Mouse (Mus musculus) adrenal gland, postnatal 25 days (tissue): ENCODE results near the gene Aip. TPM values are rescaled to one million over a fixed set of nuclear protein-coding genes. Genes with fewer than 3 reads are reported as not detected.
"Not testable (repeated sequence)": the region's sequence is repeated elsewhere in the genome, so short reads cannot be mapped to it uniquely, and the experiment has no call there.

Experiments
- DNase-seq: peaks from one replicate; pipeline ENCODE4 v3.0.0; 2021; ENCODE audit warnings: mixed read lengths
- total RNA-seq: library from RNA; stranded (reverse); gene quantifications from 2 replicates; pipeline ENCODE4 v1.2.3, GENCODE M21; 2021

Aip gene
- total RNA-seq, 1 experiment from 2014 or later: 117 TPM

- not testable (repeated sequence) for DNase-seq
Observed at GRCm38 (mm10) chr19:4135229-4135962, 9.7 kb upstream of the Aip start.

GRCm38 (mm10) chr19:4134354-4134753, 8.7 kb upstream of the Aip start:
- DNase-seq: no peak

- no peak for DNase-seq
Observed at GRCm38 (mm10) chr19:4131768-4132167, 6.1 kb upstream of the Aip start.

- no peak for DNase-seq
Observed at GRCm38 (mm10) chr19:4131075-4131474, 5.4 kb upstream of the Aip start.

DNA sequence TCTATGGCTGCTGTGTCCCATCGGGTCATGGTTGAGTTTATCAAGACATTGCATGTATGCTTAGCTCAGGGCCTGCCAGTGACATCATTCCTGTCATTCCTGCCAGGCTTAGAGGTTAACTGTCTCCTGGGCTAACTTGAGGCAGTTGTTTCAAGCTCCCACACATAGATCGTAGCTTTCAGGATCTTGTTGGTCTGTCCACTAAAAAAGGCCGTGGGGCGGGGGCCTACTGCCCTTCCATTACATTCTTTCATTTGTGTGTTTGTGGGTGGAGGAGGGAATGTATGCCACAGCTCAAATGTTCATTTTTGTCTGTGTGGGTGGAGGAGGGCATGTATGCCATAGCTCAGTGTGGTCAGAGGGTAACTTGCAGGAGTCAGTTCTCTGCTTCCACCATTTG, 4.4 kb upstream of the Aip start:
- DNase-seq: no peak

DNA sequence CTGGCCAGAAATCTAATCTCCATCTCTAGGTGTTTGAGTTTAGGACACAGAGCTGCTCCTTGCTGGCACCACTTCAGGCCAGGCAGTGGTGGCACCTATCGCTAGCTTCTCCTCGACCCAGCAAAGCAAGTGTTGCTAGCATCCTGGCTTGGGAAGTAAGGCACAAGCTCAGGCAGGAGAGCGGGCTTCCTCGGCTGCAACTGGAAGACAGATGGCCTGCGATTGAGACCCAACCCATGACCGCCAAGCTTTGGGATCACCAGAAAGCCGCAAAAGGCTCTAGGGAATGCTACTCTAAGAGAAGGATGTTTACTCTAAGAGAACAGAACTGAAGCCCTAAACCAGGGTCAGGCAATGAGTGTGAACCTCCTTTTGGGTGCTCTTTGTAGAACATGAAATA, 3.8 kb upstream of the Aip start:
- no peak for DNase-seq

- DNase-seq: no peak
Observed at GRCm38 (mm10) chr19:4126759-4127495, 1.3 kb upstream of the Aip start.

DNA sequence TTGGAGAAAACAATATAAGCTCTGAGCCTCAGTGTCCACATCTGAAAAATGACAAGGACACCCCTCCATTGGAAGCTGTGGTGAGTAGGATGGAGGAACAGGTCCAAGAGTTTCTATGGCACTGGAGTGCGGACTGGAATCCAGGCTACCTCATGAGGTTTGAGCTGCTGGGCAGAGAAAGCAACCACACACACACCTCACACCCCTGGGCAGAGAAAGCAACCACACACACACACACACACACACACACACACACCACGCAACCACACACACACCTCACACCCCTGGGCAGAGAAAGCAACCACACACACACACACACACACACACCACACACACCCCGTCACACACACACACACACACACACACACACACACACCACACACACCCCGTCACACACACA, 390 bp downstream of the Aip start:
- not testable (repeated sequence) for DNase-seq

GRCm38 (mm10) chr19:4124432-4124831, 1.2 kb downstream of the Aip start:
- DNase-seq: no peak

GRCm38 (mm10) chr19:4122411-4123370, 3.0 kb downstream of the Aip start:
- DNase-seq: no peak

- DNase-seq: not testable (repeated sequence)
Observed at GRCm38 (mm10) chr19:4121896-4122295, 3.8 kb downstream of the Aip start.

GRCm38 (mm10) chr19:4121097-4121805, 4.4 kb downstream of the Aip start:
- DNase-seq: peak; percentile 95

GRCm38 (mm10) chr19:4120496-4120895, 5.2 kb downstream of the Aip start:
- no peak for DNase-seq

DNA sequence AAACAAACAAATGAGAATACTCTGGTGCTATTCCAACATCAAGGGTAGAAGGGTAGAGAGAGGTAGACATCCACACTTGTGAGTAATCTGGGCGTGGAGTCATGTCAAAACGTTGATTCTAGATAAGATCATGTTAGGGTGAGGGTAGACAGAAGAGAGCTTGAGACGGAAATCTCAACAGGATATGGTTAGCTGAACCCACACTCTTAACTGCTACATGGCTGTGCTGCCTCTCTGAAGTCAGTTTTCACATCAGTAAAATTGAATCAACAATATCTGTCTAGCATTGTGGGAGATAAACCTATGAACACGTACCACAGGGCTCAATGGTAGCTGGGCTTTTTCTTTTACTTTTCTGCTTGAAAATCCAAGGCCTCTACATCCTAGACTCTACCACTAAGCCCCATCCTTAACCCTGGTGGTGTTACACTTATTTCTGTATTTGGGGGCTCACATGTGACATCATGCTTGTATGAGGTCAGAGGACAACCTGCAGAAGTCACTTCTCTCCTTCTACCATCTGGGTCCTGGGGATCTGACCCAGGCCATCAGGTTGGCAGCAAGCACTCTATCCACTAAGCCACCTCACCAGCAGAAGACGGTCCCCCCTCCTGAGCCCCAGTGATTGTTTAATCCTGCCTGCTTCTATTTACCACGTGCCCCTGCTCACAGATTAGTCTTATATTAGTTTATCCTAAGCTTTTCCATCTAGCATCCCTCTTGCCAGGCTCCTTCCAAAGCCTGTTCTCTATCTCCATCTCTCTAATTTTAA, 5.8 kb downstream of the Aip start:
- DNase-seq: no peak

DNA sequence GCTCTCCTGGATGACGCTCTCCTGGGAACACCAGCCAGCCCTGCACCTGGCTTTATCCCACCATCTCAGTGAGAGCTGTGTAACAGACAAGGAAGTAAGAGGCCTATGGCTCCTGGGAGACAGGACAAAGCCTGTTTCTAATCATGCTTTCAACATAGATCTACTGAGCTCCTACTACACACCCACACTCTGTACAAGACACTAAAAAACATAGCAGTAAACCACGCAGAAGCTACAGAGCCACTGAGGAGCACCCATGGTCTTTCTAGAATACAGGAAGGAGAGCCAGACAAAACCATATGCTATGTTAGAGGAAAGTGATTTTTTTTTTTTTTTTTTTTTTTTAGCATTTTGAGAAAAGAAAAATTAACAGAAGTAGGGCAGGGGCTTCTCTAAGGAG, 7.3 kb downstream of the Aip start:
- no peak for DNase-seq

- no peak for DNase-seq
Observed at GRCm38 (mm10) chr19:4117006-4117405, 8.7 kb downstream of the Aip start.

DNA sequence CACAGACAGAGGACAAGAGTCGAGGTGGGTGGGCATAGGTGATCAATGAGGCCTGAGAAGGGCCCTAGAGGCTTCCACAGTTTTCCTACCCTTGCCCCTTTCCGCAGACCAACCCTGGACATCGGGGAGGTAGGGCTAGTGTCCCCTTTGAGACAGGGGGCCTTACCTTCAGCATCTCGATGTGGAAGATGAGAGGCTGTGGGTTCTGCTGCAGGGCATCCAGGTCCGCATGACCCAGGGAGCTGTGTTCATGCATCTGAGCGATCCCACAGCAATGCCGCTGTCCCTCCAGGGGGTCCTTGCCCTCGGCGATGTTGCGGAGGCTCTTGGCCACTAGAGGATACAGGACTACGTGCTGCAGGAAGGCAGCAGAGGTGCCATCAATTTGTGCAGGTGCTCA, 9.8 kb downstream of the Aip start:
- DNase-seq: no peak

DNA sequence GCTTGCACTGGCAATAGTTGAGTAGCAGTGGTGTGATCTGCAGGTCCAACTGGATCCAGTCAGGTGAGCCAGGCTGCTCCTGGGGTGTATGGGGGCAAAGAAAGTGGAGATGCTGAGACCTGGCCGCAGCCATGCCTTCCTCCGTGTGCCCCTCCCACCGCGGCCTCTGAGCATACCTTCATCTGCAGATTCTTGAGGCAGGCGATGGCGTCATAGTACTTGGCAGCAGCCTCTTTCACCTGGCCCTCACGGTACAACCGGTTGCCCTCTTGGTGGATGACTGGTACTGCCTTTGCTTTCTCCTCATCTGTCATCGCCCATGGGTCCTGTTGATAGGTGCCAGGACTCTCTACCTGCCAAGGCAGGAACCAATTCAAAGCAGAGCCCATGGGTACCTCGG, 10.5 kb downstream of the Aip start:
- no peak for DNase-seq

GRCm38 (mm10) chr19:4114551-4114950, 11.1 kb downstream of the Aip start:
- DNase-seq: no peak

GRCm38 (mm10) chr19:4113806-4114230, 11.8 kb downstream of the Aip start:
- DNase-seq: no peak

GRCm38 (mm10) chr19:4113186-4113805, 12.4 kb downstream of the Aip start:
- DNase-seq: peak; percentile 97
